Comparison of ENCODE assay signal across 9 mouse cellular contexts in the genomic region with DNA sequence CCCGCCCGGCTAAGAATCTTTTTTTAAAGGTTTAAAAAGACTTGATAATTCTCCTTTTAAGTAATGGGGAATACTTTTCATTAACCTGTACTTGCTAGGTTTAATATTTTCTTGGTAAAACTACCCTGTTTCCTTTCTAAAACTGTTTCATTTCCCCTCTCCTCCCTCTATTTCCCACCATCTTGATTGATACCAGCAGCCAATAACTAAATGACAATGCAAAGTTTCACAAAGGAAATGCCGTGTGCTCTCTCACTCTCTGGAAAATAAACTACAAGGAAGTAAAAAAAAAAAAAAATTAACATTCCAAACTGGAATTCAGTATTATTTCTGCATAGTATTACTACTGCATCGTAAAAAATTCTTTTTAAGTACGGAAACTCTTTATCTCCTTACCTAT. TPM values are rescaled to one million over a fixed set of nuclear protein-coding genes. Genes with fewer than 3 reads are reported as not detected.
A peak's percentile ranks its signal among the peaks of the same experiment; 100 is the strongest.
DNase-seq lines count a peak whose midpoint lies in the region; ATAC-seq and TF ChIP-seq lines count a peak whose summit lies in the region.
"Had no signal": no experiment of that assay in that cellular context is flagged by ENCODE, and none has a peak within 500 bp of the region (broad histone marks: within the 10 kb centered on the region; RNA-seq: fewer than 3 reads in every experiment).

No protein-coding gene starts in this region.

- TF ChIP-seq CTCF in lung, postnatal 0 days (IDR thresholded peaks at IDR 0.05): no peak

- 49% methylated on average over 5 of the region's 5 CpGs for whole genome bisulfite sequencing in lung, postnatal 0 days
- 77% methylated on average over 5 of the region's 5 CpGs for WGBS in forebrain, embryonic 10.5 days
- WGBS in limb, embryonic 12.5 days: 64% methylated on average over 5 of the region's 5 CpGs
- 59% methylated on average over 5 of the region's 5 CpGs for WGBS in neural tube, embryonic 15.5 days

- ATAC-seq in lung, postnatal 0 days: no peak
- ATAC-seq in limb, embryonic 12.5 days (ENCODE audit: insufficient number of reproducible peaks, insufficient read depth, low FRiP score, low TSS enrichment, low read depth): no peak
- no peak for ATAC-seq in neural tube, embryonic 15.5 days (ENCODE audit: low FRiP score)

- H3K4me3 ChIP-seq in lung, postnatal 0 days (ENCODE audit: low read depth, low read length): 0 out of 2 replicates have a peak overlapping the region, but pooled peaks have one; percentile 42
- H3K4me3 ChIP-seq in forebrain, embryonic 10.5 days: peak overlapping the region; percentile 54
- H3K4me3 ChIP-seq in limb, embryonic 12.5 days (replicated peaks): peak overlapping the region; percentile 40
- H3K4me3 ChIP-seq in neural tube, embryonic 15.5 days (replicated peaks): peak overlapping the region; percentile 43

- H3K36me3 ChIP-seq in lung, postnatal 0 days (ENCODE audit: insufficient read depth, low read length): no peaks in the 10 kb centered on the region
- no peaks in the 10 kb centered on the region for H3K36me3 ChIP-seq in forebrain, embryonic 10.5 days (replicated peaks)
- no peaks in the 10 kb centered on the region for H3K36me3 ChIP-seq in limb, embryonic 12.5 days
- H3K36me3 ChIP-seq in neural tube, embryonic 15.5 days: no peaks in the 10 kb centered on the region

- TF ChIP-seq EP300 in lung, postnatal 0 days (IDR thresholded peaks at IDR 0.05): no peak

- H3K4me1 ChIP-seq in lung, postnatal 0 days (ENCODE audit: insufficient read depth, low read depth, low read length): no peaks in the 10 kb centered on the region
- no peaks in the 10 kb centered on the region for H3K4me1 ChIP-seq in forebrain, embryonic 10.5 days
- no peaks in the 10 kb centered on the region for H3K4me1 ChIP-seq in limb, embryonic 12.5 days (replicated peaks)
- H3K4me1 ChIP-seq in neural tube, embryonic 15.5 days: no peaks in the 10 kb centered on the region

- no peak for DNase-seq in lung, postnatal 0 days (ENCODE audit: low spot score)
- DNase-seq in lung, postnatal 14 days: no peak
- DNase-seq in forebrain, embryonic 10.5 days (ENCODE audit: extremely low spot score, low spot score): no peak
- no peak for DNase-seq in cerebellum, postnatal 10 days
- no peak for DNase-seq in thymus, postnatal 25 days
- no peak for DNase-seq in lung, adult 18-20 months

- H3K27me3 ChIP-seq in lung, postnatal 0 days (replicated peaks; ENCODE audit: insufficient read depth, low read length): no peaks in the 10 kb centered on the region
- no peaks in the 10 kb centered on the region for H3K27me3 ChIP-seq in forebrain, embryonic 10.5 days (ENCODE audit: poor library complexity, severe bottlenecking)
- H3K27me3 ChIP-seq in limb, embryonic 12.5 days: no peaks in the 10 kb centered on the region
- no peaks in the 10 kb centered on the region for H3K27me3 ChIP-seq in neural tube, embryonic 15.5 days (replicated peaks)

- H3K9ac ChIP-seq in lung, postnatal 0 days (replicated peaks; ENCODE audit: low read depth): no peak overlapping the region
- H3K9ac ChIP-seq in limb, embryonic 12.5 days (replicated peaks): 0 out of 2 replicates have a peak overlapping the region, but pooled peaks have one; percentile 52
- H3K9ac ChIP-seq in neural tube, embryonic 15.5 days (replicated peaks): no peak overlapping the region

- no peaks in the 10 kb centered on the region for H3K9me3 ChIP-seq in lung, postnatal 0 days (ENCODE audit: low read length)
- no peaks in the 10 kb centered on the region for H3K9me3 ChIP-seq in forebrain, embryonic 10.5 days
- no peaks in the 10 kb centered on the region for H3K9me3 ChIP-seq in limb, embryonic 12.5 days
- H3K9me3 ChIP-seq in neural tube, embryonic 15.5 days (replicated peaks): no peaks in the 10 kb centered on the region

- peak overlapping the region; percentile 34; the same call in 1 of the 2 replicates for H3K4me2 ChIP-seq in lung, postnatal 0 days (replicated peaks; ENCODE audit: low read depth, low read length)
- H3K4me2 ChIP-seq in limb, embryonic 12.5 days: peak overlapping the region; percentile 39
- peak overlapping the region; percentile 49 for H3K4me2 ChIP-seq in neural tube, embryonic 15.5 days

- no peak overlapping the region; the same call in 1 of the 2 replicates for H3K27ac ChIP-seq in lung, postnatal 0 days (ENCODE audit: low read length)
- H3K27ac ChIP-seq in forebrain, embryonic 10.5 days: peak overlapping the region; percentile 83
- H3K27ac ChIP-seq in limb, embryonic 12.5 days: no peak overlapping the region
- no peak overlapping the region for H3K27ac ChIP-seq in neural tube, embryonic 15.5 days (replicated peaks)

RNA-seq across cellular contexts. Expression of gene Uty, which starts 1.1 kb away (rescaled TPM):
- not detected in 2 replicates for polyA plus RNA-seq in lung, postnatal 0 days (2015; fragmentation: Nextera tagmentation; extraction: Ambion mirVana)
- polyA plus RNA-seq in forebrain, embryonic 10.5 days (2016; fragmentation: Nextera tagmentation; extraction: Ambion mirVana): 19.0 and 19.1 TPM in 2 replicates
- polyA plus RNA-seq in limb, embryonic 12.5 days (2016; fragmentation: Nextera tagmentation; extraction: Ambion mirVana): 18.8 and 18.9 TPM in 2 replicates
- 8.8 and 11.7 TPM in 2 replicates for polyA plus RNA-seq in neural tube, embryonic 15.5 days (2015; fragmentation: Nextera tagmentation; extraction: Ambion mirVana)
- polyA plus RNA-seq: macrophage had no signal

RNA-seq across cellular contexts. Expression of gene Ddx3y, which starts 42.0 kb away (rescaled TPM):
- not detected in 2 replicates for polyA plus RNA-seq in lung, postnatal 0 days (2015; fragmentation: Nextera tagmentation; extraction: Ambion mirVana)
- polyA plus RNA-seq in forebrain, embryonic 10.5 days (2016; fragmentation: Nextera tagmentation; extraction: Ambion mirVana): 19.6 and 22.0 TPM in 2 replicates
- polyA plus RNA-seq in limb, embryonic 12.5 days (2016; fragmentation: Nextera tagmentation; extraction: Ambion mirVana): 28.7 and 29.3 TPM in 2 replicates
- polyA plus RNA-seq in neural tube, embryonic 15.5 days (2015; fragmentation: Nextera tagmentation; extraction: Ambion mirVana): 15.9 and 17.2 TPM in 2 replicates
- polyA plus RNA-seq: macrophage had no signal
